Mouse (Mus musculus): ENCODE results near the gene Fgb. TPM values are rescaled to one million over a fixed set of nuclear protein-coding genes. Genes with fewer than 3 reads are reported as not detected.

Fgb gene
- total and polyA plus RNA-seq, 2 experiments from 2014 or later, result not detected

DNA sequence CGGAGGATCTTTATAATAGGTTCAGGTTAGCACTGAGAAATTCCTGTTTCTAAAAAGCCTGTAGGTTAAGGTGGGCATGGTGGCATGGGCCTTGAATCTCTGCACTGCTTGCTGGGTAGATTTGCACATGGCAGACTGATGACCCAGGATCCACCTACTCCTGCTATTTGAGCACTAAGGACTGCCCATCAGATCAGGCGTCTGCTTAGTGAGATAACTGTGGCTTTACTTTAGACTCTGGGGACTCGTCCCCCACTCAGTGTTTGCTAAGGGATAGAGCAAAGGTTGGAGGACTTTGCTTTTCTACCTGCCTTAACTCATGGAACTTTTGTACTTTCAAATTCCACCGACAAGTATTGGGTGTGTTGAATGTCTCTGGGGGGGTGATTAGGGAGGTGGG is 10.0 kb downstream of the Fgb start:
- WGBS, result 75% methylated on average over 4 of the region's 4 CpGs
- Histone ChIP-seq H3K27me3 (ENCODE audit: insufficient read depth, low read length) (no peaks in the 10 kb centered on the region), H3K9me3 (ENCODE audit: low read length) (no peaks in the 10 kb centered on the region)

DNA sequence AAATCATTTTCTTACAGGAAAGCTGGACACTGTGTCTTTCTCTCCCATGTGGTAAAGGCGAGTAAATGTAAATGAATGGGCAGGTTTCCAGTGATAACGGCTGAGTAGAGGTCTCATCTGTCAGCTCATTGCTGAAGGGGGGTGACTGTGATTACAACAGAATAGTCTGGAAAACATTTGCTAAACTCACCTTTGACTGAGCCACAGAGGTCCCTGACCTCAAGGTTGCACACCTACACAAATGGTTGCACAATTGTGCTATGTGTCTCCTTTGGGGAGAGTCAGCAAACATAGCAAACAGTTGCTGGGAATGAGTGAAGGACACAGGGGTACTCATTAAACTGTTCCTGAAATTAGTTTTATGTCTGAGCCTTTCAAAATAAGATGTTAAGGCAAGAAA is 10.8 kb downstream of the Fgb start:
- H3K36me3 ChIP-seq (ENCODE audit: insufficient read depth, low read length), result no peaks in the 10 kb centered on the region
- H3K9ac ChIP-seq (replicated peaks; ENCODE audit: low read length, poor library complexity, severe bottlenecking), result no peak overlapping the region
- no peak for DNase-seq (ENCODE audit: low spot score)
- 77% methylated on average over 2 of the region's 2 CpGs for WGBS
- no peak for TF ChIP-seq CTCF (IDR thresholded peaks at IDR 0.05)
- no peak overlapping the region for H3K27ac ChIP-seq (ENCODE audit: low read depth, low read length)
- no peaks in the 10 kb centered on the region for H3K4me1 ChIP-seq (ENCODE audit: insufficient read depth, low read length)
- no peak overlapping the region for H3K4me2 ChIP-seq (ENCODE audit: low read depth, low read length, poor library complexity, severe bottlenecking)
- no peaks in the 10 kb centered on the region for H3K9me3 ChIP-seq (ENCODE audit: low read length)
- no peaks in the 10 kb centered on the region for H3K27me3 ChIP-seq (ENCODE audit: insufficient read depth, low read length)
- H3K4me3 ChIP-seq (ENCODE audit: low read depth, low read length), result no peak overlapping the region
- no peak for ATAC-seq (ENCODE audit: low FRiP score)

More for the DNA sequence above, 10.0 kb downstream of the Fgb start:
- Histone ChIP-seq H3K9ac (replicated peaks; ENCODE audit: low read length, poor library complexity, severe bottlenecking) (no peak overlapping the region), H3K4me1 (ENCODE audit: insufficient read depth, low read length) (no peaks in the 10 kb centered on the region), H3K36me3 (ENCODE audit: insufficient read depth, low read length) (no peaks in the 10 kb centered on the region), H3K4me3 (ENCODE audit: low read depth, low read length) (no peak overlapping the region), H3K27ac (ENCODE audit: low read depth, low read length) (no peak overlapping the region), H3K4me2 (ENCODE audit: low read depth, low read length, poor library complexity, severe bottlenecking) (no peak overlapping the region)
- no peak for TF ChIP-seq CTCF (IDR thresholded peaks at IDR 0.05)
- DNase-seq (ENCODE audit: low spot score) (no peak), ATAC-seq (ENCODE audit: low FRiP score) (no peak)

DNA sequence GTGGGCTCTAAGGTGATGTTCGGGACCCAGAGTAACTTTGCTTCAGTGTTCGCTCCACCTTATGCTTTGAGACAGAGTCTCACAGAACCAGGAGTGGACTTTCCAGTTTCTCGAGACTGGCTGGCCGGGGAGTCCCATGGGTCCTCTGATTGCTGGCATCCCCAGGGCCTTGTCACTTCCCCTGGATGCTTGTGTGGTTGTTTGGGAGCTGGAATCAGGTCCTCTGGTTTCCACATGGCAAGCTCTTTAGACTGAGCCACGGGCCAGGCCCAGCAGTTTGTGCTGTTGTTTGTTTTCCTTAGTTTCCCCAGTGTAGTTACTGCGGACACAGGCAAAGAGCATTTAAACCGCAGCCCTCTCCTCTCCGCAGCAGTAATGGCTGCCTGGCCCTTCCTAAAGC is 15.9 kb downstream of the Fgb start:
- TF ChIP-seq CTCF (IDR thresholded peaks at IDR 0.05), result no peak
- Histone ChIP-seq H3K4me2 (ENCODE audit: low read depth, low read length, poor library complexity, severe bottlenecking) (no peak overlapping the region), H3K4me3 (ENCODE audit: low read depth, low read length) (no peak overlapping the region), H3K27me3 (ENCODE audit: insufficient read depth, low read length) (no peaks in the 10 kb centered on the region), H3K4me1 (ENCODE audit: insufficient read depth, low read length) (no peaks in the 10 kb centered on the region), H3K9me3 (ENCODE audit: low read length) (no peaks in the 10 kb centered on the region), H3K27ac (ENCODE audit: low read depth, low read length) (no peak overlapping the region), H3K9ac (replicated peaks; ENCODE audit: low read length, poor library complexity, severe bottlenecking) (no peak overlapping the region), H3K36me3 (ENCODE audit: insufficient read depth, low read length) (no peaks in the 10 kb centered on the region)
- WGBS, result 88% methylated on average over 8 of the region's 8 CpGs
- no peak for DNase-seq (ENCODE audit: low spot score)
- no peak for ATAC-seq (ENCODE audit: low FRiP score)

DNA sequence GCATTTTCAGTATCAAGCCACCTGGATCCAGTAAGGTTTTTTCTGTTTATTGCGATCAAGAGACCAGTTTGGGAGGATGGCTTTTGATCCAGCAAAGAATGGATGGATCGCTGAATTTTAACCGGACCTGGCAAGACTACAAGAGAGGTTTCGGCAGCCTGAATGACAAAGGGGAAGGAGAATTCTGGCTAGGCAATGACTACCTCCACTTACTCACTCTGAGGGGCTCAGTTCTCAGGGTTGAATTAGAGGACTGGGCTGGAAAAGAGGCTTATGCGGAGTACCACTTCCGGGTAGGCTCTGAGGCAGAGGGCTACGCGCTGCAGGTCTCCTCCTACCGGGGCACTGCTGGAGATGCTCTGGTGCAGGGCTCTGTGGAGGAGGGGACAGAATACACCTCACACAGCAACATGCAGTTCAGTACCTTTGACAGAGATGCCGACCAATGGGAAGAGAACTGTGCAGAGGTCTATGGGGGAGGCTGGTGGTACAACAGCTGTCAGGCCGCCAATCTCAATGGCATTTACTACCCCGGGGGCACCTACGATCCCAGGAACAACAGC is 16.8 kb downstream of the Fgb start:
- no peak for TF ChIP-seq CTCF (IDR thresholded peaks at IDR 0.05)
- H3K36me3 ChIP-seq (ENCODE audit: insufficient read depth, low read length), result no peaks in the 10 kb centered on the region
- H3K9ac ChIP-seq (replicated peaks; ENCODE audit: low read length, poor library complexity, severe bottlenecking), result no peak overlapping the region
- WGBS, result 40% methylated on average over 13 of the region's 13 CpGs
- no peaks in the 10 kb centered on the region for H3K27me3 ChIP-seq (ENCODE audit: insufficient read depth, low read length)
- no peaks in the 10 kb centered on the region for H3K9me3 ChIP-seq (ENCODE audit: low read length)
- H3K4me2 ChIP-seq (ENCODE audit: low read depth, low read length, poor library complexity, severe bottlenecking), result 0 out of 2 replicates have a peak overlapping the region, but pooled peaks have one; percentile 7
- no peak overlapping the region for H3K4me3 ChIP-seq (ENCODE audit: low read depth, low read length)
- H3K4me1 ChIP-seq (ENCODE audit: insufficient read depth, low read length), result no peaks in the 10 kb centered on the region
- ATAC-seq (ENCODE audit: low FRiP score), result peak; percentile 44; the same call in 1 of the 2 replicates
- H3K27ac ChIP-seq (ENCODE audit: low read depth, low read length), result no peak overlapping the region
- DNase-seq (ENCODE audit: low spot score), result no peak

DNA sequence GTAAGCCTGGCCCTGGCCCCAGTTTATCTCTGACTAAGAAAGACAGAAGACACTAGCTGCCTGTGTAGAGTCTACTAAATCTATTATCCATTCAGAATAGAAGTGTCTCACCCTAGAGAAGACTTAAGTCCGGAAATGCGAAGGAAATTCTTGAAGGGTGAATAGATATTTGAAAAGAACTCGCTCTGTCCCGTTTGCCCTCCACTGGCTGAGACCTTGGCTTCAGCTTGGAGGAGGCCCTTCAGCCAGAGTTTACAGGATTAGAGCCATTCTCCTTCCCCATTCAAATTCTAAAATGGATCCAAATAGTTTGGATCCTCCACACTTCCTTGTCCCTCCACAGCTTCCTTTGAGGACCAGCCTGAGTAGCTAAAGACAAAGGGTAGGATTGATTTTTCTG is 19.3 kb downstream of the Fgb start:
- DNase-seq (ENCODE audit: low spot score) (no peak), ATAC-seq (ENCODE audit: low FRiP score) (no peak)
- H3K9ac ChIP-seq (replicated peaks; ENCODE audit: low read length, poor library complexity, severe bottlenecking), result no peak overlapping the region
- no peaks in the 10 kb centered on the region for H3K27me3 ChIP-seq (ENCODE audit: insufficient read depth, low read length)
- no peak overlapping the region for H3K27ac ChIP-seq (ENCODE audit: low read depth, low read length)
- H3K4me1 ChIP-seq (ENCODE audit: insufficient read depth, low read length), result no peaks in the 10 kb centered on the region
- no peak overlapping the region for H3K4me3 ChIP-seq (ENCODE audit: low read depth, low read length)
- 76% methylated on average over 4 of the region's 4 CpGs for WGBS
- no peaks in the 10 kb centered on the region for H3K36me3 ChIP-seq (ENCODE audit: insufficient read depth, low read length)
- no peak for TF ChIP-seq CTCF (IDR thresholded peaks at IDR 0.05)
- no peak overlapping the region for H3K4me2 ChIP-seq (ENCODE audit: low read depth, low read length, poor library complexity, severe bottlenecking)
- no peaks in the 10 kb centered on the region for H3K9me3 ChIP-seq (ENCODE audit: low read length)

DNA sequence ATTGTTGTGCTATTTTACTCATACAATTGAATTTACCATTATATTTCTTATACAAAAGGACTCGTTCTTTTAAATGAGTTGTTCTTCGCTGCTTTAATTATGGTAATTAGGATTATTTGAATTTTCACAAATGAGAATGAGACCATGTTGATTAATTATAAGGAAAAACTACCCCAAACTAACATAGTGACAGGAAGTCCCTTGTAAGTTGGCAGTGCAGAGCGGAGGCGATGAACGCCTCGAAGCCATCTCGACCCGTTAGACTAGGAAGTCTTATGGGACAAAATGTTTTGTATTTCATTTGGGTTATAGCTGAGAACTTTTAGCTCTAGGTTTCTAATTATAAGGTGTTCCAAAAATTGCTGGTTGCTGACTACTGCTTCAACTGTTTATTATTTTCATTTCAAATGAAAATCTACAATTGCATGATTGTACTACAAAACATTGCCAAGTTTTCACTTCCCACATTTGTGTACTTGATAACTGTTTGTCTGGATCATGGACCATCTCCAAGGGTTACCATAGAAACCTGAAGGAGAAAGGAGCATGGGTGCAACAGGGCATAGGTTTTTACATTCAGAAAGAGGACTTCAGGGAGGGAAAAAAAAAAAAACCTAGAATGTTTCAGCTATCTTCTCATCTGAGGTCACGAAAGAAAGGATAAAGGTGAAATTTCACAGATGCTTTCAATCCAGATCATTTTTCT is 22.0 kb downstream of the Fgb start:
- Histone ChIP-seq H3K4me2 (ENCODE audit: low read depth, low read length, poor library complexity, severe bottlenecking) (no peak overlapping the region), H3K4me1 (ENCODE audit: insufficient read depth, low read length) (no peaks in the 10 kb centered on the region), H3K27me3 (ENCODE audit: insufficient read depth, low read length) (no peaks in the 10 kb centered on the region), H3K4me3 (ENCODE audit: low read depth, low read length) (no peak overlapping the region), H3K27ac (ENCODE audit: low read depth, low read length) (no peak overlapping the region), H3K9ac (replicated peaks; ENCODE audit: low read length, poor library complexity, severe bottlenecking) (no peak overlapping the region), H3K36me3 (ENCODE audit: insufficient read depth, low read length) (no peaks in the 10 kb centered on the region), H3K9me3 (ENCODE audit: low read length) (no peaks in the 10 kb centered on the region)
- WGBS, result 84% methylated on average over 9 of the region's 9 CpGs
- no peak for ATAC-seq (ENCODE audit: low FRiP score)
- no peak for TF ChIP-seq CTCF (IDR thresholded peaks at IDR 0.05)
- no peak for DNase-seq (ENCODE audit: low spot score)

All from midbrain, postnatal 0 days (tissue).